Mouse (Mus musculus): ENCODE data around the gene Slc25a10.

Slc25a10 gene

DNA sequence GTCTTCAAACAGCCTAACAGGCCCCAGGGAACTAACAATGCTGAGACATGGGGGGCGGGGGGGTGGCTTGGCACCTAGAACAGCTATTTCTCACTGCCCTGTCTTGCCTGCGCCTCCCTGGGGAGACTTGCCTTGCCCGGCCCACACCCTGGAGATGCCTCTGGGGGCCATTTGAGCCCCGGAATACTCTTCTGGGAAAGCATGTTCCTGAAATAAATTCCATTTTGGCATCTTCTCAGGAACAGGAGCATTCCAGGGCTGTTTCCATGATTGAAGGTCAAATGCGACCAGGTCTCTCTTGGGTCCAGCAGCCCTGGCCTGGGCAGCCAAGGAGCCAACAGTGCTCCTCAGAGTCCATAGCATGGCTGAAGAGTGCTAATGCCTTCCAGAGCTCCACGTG is 50.7 kb downstream of the Slc25a10 start:
- no peak for DNase-seq

DNA sequence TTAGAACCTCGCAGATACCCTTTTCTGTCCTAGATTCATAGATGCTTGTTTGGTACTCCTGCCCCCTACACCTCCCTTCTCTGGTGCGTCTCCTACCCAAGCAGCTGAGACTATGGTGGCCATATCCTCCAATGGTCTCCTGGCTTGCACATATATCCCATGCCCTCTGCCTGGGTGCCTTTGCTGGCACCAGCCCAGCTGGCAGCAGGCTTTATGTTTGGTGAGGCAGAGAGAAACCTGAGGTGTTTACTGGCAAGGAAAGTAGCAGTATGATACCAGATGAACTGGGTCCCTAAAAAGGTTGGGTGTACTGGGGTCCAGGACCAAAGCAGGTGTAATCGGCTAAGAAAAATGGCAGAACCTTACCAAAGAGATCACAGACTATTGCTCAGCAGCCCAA is 54.3 kb downstream of the Slc25a10 start:
- no peak for DNase-seq

DNA sequence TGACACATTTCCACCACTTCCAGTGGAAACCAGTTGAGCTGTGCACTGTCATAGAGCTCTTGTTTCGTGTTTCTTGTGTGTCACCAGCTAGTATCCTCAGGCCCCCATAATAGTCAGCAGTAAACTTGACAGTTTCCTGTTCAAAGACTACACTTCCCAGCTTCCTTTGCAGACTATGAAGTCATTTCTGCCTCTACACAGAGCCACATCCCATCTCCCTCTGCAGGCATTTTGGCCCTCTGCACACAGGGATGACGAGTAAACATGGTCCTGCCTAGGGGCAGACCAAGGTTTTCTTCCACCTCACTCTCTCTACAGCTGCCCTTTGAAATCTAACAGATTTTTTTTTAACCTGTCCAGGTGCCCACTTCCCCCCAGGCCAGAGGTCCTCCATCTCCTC is 55.8 kb downstream of the Slc25a10 start:
- DNase-seq = no peak

DNA sequence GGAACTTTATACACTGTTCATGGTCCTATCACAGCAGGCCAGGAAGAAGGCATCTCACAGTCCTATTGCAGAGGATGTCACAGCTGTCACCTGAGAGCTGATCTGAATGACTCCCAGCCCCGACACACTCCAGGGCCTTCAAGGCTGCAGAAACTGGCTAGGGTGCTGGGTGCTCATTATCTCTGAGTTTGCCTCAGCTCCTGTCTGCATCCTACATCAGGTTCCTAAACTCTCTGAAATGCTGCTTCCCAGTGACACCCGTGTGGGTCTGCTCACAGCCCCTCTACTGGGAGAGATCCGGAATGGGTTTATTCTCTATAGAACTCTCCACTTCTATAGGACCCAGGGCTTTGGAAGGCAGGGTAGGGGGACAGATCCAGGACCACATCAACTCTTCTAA is 56.6 kb downstream of the Slc25a10 start:
- no peak for DNase-seq

DNA sequence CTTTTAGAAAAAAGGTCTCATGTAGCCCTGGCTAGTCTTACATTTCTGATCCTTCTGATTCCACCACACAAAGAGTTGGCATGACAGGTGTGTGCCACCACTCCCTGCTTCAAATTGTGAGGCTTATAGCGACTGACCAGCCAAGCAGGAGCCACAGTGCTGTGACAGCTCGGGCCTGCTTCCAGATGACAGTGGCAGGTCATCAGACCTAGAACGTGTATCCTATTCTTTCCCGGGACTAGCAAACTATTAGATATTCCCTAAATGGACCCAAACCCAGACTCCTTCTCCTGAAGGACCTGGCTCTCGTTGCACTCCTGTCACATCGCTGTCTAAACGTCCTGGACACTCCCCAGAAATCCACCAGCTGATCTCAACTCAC is 57.1 kb downstream of the Slc25a10 start:
- DNase-seq = no peak

All from right cerebral cortex, postnatal 25 days (tissue).